Mouse (Mus musculus): ENCODE results near the gene Sync.

Sync gene

GRCm38 (mm10) chr4:129304306-129304705, 16.9 kb downstream of the Sync start:
- no peak for DNase-seq (ENCODE audit: low read depth, low spot score)

GRCm38 (mm10) chr4:129307936-129308335, 20.5 kb downstream of the Sync start:
- DNase-seq (ENCODE audit: low read depth, low spot score) = no peak

DNA sequence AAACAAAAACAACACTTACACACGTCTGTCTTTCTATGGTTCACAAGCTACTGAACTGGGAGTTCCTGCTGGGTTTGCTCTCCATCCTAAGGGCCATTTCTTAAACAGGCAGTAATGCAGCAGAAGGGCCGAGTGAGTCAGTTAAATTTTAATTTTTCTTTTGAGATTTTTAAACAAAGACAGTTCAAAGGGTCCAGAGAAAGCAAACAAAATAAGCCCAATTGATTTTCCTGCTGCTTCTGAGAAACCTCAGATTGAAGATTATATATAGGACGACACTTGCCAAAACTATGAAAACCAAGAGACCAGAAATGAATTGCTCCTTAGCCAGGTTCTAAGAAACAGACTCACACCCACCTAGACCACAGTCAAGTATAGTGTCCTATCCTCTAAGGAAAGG, 26.5 kb downstream of the Sync start:
- DNase-seq (ENCODE audit: low read depth, low spot score) = no peak

GRCm38 (mm10) chr4:129320876-129321275, 33.5 kb downstream of the Sync start:
- no peak for DNase-seq (ENCODE audit: low read depth, low spot score)

- DNase-seq (ENCODE audit: low read depth, low spot score) = no peak
Observed at GRCm38 (mm10) chr4:129322042-129322441, 34.6 kb downstream of the Sync start.

DNA sequence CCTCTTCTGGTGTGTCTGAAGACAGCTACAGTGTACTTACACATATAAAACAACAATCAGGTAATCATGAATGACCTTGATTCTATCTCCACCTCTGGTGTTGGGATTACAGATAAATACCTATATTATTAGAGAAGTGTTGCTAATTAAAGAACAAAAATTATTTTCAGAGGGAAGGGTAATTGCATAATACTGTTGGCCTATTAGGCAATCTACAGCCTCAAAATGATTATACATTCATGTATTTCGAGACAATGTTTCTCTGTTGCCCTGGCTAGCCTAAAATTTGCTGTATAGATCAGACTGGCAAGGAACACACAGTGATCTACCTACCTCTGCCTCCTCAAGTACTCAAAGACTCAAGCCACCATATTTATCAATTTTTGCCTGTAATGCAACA, 36.1 kb downstream of the Sync start:
- no peak for DNase-seq (ENCODE audit: low read depth, low spot score)

DNA sequence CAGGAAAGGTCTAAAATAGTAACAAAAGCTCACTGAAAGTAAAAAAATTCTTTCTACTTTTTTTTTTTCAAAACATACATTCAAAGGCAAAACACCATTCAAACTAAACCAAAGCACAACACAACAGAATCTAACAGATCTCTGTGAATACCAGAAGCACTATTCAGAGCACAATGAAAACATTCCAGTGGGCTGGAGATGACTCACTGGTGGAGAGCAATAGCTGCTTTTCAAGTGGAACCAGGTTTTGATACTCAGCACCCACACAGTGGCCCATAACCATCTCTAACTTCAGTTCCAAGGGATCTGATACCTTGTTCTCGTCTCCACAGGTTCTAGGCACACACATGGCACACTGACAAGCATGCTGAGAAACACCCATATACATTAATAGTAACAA, 37.3 kb downstream of the Sync start:
- DNase-seq (ENCODE audit: low read depth, low spot score) = no peak

- no peak for DNase-seq (ENCODE audit: low read depth, low spot score)
Observed at GRCm38 (mm10) chr4:129326191-129326590, 38.8 kb downstream of the Sync start.

DNA sequence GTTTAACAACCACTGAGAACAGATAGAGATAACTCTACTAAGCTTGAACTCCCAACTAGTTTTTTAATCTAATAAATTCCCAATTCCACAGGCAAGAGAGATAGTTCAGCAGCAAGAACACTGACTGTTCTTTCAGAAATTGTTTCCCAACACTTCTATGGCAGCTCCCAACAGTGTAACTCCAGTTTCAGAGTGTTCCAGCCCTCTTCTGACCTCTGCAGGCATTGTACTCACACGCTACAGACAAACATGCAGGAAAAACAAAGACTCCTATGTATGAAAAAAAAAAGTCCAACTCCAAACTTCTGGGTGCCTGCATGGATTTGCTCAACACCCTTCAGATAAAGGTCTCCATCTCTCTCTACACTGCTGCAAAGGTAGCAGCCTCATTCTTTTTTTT, 45.4 kb downstream of the Sync start:
- DNase-seq (ENCODE audit: low read depth, low spot score) = no peak

GRCm38 (mm10) chr4:129334677-129335215, 47.3 kb downstream of the Sync start:
- no peak for DNase-seq (ENCODE audit: low read depth, low spot score)

GRCm38 (mm10) chr4:129335216-129336074, 48.0 kb downstream of the Sync start, which contains the start of the genes Rbbp4 and Zbtb8os:
Gene Rbbp4 (minus strand): TSS chr4:129335370.
Gene Zbtb8os (plus strand): TSS chr4:129335695.
- DNase-seq (ENCODE audit: low read depth, low spot score) = peak; percentile 100

- DNase-seq (ENCODE audit: low read depth, low spot score) = no peak
Observed at GRCm38 (mm10) chr4:129336291-129336690, 48.9 kb downstream of the Sync start.

DNA sequence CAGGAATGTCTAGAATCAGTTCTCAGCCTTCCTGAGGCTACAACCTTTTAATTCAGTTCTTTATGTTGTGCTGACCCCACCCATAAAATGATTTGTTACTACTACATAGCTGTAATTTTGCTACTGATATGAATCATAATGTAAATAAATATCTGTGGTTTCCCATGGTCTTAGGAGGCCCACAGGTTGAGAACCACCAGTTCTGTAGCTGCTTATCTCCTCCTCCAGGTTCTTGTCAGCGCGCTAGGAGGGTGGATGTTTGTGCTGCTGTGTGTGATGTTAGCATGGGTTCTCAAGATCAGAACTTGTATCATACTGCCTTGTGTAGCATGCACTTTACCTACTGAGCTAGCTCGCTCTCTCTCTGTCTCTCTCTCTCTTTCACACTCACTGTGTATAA, 52.3 kb downstream of the Sync start:
- DNase-seq (ENCODE audit: low read depth, low spot score) = no peak

DNA sequence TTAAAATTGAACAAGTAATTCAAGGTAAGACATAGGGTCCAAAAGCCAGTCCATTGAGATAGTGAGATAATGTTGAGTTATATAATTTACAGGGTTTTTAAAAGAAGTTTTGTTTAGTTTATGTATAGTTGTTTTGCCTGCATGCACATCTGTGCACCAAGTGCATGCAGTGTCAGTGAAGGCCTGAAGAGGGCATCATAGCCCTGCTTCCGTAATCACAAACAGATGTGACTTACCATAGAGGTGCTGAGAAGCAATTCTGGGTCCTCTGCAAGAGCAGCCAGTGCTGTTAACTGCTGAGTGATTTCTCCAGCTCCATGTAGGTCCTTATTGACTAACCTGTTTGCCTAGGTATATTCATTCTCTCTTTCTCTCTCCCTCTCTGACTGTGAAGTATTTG, 54.5 kb downstream of the Sync start:
- no peak for DNase-seq (ENCODE audit: low read depth, low spot score)

DNA sequence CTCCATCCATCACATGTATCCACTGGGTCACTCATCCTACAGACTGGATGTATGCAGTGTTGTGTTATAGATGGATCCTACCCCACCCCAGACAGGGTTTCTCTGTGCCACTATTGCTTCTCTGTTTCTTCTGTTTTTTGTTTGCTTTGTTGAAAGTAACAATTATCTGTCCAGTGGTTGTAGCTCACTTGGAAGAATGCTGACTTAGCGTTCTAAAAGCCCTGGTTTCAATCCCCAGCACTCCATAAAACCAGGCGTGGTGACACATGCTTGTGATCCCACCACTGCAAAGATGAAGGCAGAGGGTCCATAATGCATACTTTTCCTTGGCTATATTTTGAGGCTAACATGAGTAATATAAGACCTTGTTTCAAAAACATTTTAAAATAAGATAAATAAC, 55.3 kb downstream of the Sync start:
- DNase-seq (ENCODE audit: low read depth, low spot score) = no peak

DNA sequence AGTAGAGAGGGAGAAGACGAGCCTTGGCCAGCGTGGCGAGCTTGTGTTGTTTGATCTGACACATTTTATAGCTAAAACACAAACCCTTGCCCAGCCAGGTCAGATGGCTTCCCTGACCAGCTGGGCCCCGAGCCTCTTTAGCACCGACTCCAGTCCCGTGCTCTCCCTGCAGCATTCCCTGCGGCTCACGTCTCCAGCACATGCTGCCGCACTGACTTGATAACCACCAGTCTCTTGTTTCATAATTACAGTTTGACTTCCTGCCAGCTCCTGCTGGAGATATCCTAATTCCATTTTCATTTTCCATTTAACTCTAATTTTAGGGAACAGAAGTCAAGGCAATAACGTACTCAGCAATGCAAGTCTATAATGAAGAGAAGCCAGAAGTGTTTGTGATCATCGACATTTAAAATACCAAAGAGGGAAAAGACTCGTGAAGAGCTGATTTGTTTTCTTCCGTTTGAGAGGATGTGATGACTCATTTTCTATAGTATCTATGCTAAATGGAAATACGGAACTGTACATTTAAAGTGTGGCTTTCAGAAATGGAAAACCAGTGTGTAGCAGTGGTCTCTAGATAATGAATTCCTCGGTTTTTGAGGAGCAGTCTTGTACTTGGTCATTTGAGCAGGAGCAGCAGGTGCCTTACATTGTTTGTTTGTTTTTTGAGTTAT, 59.2 kb downstream of the Sync start:
- no peak for DNase-seq (ENCODE audit: low read depth, low spot score)

DNA sequence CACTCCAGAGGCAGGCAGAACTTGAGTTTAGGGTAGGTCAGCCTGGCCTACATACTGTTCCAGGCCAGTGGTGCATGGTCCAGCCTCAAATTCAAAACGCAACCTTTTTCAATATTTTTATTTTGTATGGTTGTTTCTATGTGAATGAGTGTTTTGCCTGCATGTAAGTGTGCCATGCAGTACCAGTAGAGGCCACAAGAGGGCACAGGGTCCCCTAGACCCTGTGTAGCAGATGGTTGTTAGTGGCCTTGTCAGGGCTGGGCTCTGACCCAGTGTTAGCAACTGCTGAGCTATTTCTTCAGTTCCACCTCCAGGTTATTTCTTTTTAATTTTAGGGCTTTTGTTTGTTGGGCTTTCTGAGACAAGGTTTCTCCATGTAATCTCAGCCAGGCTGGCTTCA, 63.2 kb downstream of the Sync start:
- peak; percentile 73 for DNase-seq (ENCODE audit: low read depth, low spot score)

DNA sequence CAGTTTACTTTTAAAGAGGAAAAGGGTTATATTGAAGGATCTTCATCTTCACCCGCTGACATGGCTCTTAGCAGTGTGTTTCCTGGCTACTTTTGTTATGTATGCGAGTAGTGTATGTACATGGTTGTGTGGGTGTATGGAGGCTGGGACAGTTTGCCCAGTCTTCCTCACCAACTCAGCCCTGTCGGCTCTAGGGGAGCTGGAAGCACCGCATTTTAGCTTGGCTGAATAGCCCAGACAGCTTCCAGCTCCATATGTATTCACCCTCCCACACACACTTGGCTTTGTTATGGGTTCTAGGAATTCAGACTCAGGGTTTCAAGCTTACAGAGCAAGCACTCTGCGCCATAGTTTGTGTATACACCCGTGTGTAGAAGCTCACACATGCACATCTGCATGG, 63.7 kb downstream of the Sync start:
- no peak for DNase-seq (ENCODE audit: low read depth, low spot score)

GRCm38 (mm10) chr4:129353176-129353575, 65.8 kb downstream of the Sync start:
- no peak for DNase-seq (ENCODE audit: low read depth, low spot score)

DNA sequence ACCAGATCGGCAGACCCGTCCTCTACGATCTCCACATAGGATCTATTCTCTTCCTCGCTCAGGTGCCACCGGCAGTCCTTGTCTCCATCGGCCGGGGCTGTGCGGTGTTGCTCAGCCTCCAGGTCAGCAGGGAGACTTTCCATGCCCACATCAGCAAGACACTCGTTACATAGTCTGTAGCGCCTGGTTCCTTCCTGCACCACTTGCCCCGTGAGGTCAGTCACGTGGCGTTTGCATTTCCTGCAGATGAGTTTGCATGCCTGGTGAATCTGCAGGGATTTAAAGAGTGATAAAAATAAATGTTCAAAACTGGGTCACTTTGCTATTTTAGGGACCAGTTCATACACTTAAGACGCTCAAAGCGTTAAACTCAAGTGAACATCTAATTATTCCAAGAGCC, 66.8 kb downstream of the Sync start:
- no peak for DNase-seq (ENCODE audit: low read depth, low spot score)

DNA sequence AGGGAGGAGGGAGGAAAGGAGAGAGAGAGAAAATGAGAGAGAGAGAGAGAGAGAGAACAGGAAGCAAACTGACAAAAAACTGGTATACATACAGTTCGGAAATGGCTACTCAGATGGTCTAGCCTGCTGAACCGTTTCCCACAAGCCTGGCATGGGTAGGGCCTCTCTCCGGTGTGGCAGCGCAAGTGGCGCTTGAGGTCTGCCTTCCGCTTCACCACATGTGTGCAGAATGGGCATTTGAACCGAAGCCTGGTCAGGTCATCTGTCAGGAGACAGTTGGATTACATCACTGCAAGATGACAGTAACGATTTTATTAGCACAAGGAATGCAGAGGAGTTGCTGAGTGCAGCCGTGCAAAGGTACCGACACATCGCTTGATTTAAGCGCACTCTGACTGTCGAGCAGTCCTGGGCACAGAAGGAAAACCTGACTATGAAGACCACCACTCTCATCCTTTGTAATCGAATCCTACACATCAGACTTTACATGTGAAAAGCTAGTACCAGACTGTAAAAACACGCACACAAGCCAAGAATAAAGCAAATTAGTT, 70.3 kb downstream of the Sync start:
- no peak for DNase-seq (ENCODE audit: low read depth, low spot score)
